Mouse (Mus musculus) embryonic fibroblast, embryonic 13.5 days (primary cell): ENCODE measurements around the gene Ifnar1.

ENCODE experiments used
- CTCF ChIP-seq: IDR thresholded peaks from 2 replicates; pipeline ENCODE4 v1.5.1; 2011; ENCODE audit warnings: mild to moderate bottlenecking, control low read depth, low read length, moderate library complexity, borderline replicate concordance; ENCODE audit not compliant: insufficient read depth
- POLR2A ChIP-seq: IDR thresholded peaks from 2 replicates; pipeline ENCODE4 v1.6.1; 2011; ENCODE audit warnings: low read depth, mild to moderate bottlenecking, control low read depth, low read length, moderate library complexity

DNA sequence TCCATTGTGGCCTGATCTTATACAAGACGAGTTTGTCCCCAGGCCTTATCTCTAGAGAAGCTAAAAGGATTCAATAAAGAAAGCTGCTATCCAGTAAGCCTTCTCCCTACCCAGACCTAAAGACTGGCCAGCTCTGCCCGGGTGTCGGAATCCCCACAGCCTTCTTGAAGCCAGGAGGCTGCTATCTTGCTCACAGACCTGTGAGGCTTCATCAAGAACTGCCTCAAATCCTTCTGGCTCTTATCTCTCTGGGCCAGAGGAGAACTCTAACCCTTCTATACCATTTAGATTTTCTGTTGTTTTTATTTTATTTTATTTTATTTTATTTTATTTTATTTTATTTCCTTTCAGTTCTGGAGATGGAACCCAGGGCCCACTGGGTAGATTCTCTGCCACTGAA is 52.0 kb downstream of the Ifnar1 start:
- TF ChIP-seq CTCF: no peak
- TF ChIP-seq POLR2A: no peak
